Mouse (Mus musculus): ENCODE results near the gene Frmd4b. TPM values are rescaled to one million over a fixed set of nuclear protein-coding genes. Genes with fewer than 3 reads are reported as not detected.
"Not testable (repeated sequence)": the region's sequence is repeated elsewhere in the genome, so short reads cannot be mapped to it uniquely, and the experiment has no call there.

The Frmd4b gene
- polyA plus RNA-seq, 1 experiment from 2014 or later, result 38.2 TPM

- H3K27me3 ChIP-seq (replicated peaks; ENCODE audit: control insufficient read depth, insufficient read depth, low read length), result no peaks in the 10 kb centered on the region
- no peak overlapping the region for H3K4me2 ChIP-seq (ENCODE audit: low read length)
- no peak overlapping the region for H3K4me3 ChIP-seq (ENCODE audit: low read depth, low read length)
- 0 out of 2 replicates have a peak, but pooled peaks cover 4% of the 10 kb centered on the region for H3K4me1 ChIP-seq (ENCODE audit: control insufficient read depth, insufficient read depth, low read length)
- H3K9ac ChIP-seq (ENCODE audit: low read length), result no peak overlapping the region
- H3K9me3 ChIP-seq (replicated peaks; ENCODE audit: control insufficient read depth, low read length), result no peaks in the 10 kb centered on the region
- no peaks in the 10 kb centered on the region for H3K36me3 ChIP-seq (ENCODE audit: control insufficient read depth, insufficient read depth, low read length)
- 86% methylated on average over 4 of the region's 4 CpGs for WGBS
- H3K27ac ChIP-seq (ENCODE audit: low read depth, low read length), result no peak overlapping the region
- DNase-seq (ENCODE audit: low spot score), result no peak
- no peak for ATAC-seq
Observed at GRCm38 (mm10) chr6:97266661-97267060, 350.7 kb downstream of the Frmd4b start.

- no peak for DNase-seq (ENCODE audit: low spot score)
- Histone ChIP-seq H3K27me3 (replicated peaks; ENCODE audit: control insufficient read depth, insufficient read depth, low read length) (no peaks in the 10 kb centered on the region), H3K27ac (ENCODE audit: low read depth, low read length) (no peak overlapping the region), H3K36me3 (ENCODE audit: control insufficient read depth, insufficient read depth, low read length) (no peaks in the 10 kb centered on the region), H3K9me3 (replicated peaks; ENCODE audit: control insufficient read depth, low read length) (no peaks in the 10 kb centered on the region), H3K4me1 (ENCODE audit: control insufficient read depth, insufficient read depth, low read length) (0 out of 2 replicates have a peak, but pooled peaks cover 4% of the 10 kb centered on the region), H3K9ac (ENCODE audit: low read length) (no peak overlapping the region), H3K4me2 (ENCODE audit: low read length) (no peak overlapping the region), H3K4me3 (ENCODE audit: low read depth, low read length) (no peak overlapping the region)
- WGBS, result 85% methylated on average over 3 of the region's 3 CpGs
- no peak for ATAC-seq
Observed at GRCm38 (mm10) chr6:97265705-97266104, 351.6 kb downstream of the Frmd4b start.

DNA sequence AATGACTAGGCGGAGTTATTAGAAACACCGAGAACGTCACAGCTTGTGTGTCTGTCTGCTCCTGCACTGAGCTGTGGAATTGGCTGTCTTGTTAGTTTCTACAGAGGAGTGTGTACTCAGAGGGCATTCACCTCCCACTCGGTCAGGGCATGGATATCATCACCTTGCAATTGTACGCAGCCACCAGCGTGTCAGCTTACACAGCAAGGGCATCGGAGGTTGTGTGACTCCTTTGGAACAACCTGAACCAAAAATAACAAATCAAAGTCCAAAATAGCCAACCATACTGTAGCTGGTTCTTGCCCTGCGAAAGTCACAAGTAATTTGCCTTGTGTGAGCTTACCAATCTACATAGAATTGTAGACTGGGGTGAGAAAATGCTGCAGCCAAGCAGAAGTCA lies 352.1 kb downstream of the Frmd4b start:
- Histone ChIP-seq H3K27me3 (replicated peaks; ENCODE audit: control insufficient read depth, insufficient read depth, low read length) (no peaks in the 10 kb centered on the region), H3K4me2 (ENCODE audit: low read length) (no peak overlapping the region), H3K9me3 (replicated peaks; ENCODE audit: control insufficient read depth, low read length) (no peaks in the 10 kb centered on the region), H3K36me3 (ENCODE audit: control insufficient read depth, insufficient read depth, low read length) (no peaks in the 10 kb centered on the region), H3K9ac (ENCODE audit: low read length) (no peak overlapping the region), H3K4me1 (ENCODE audit: control insufficient read depth, insufficient read depth, low read length) (0 out of 2 replicates have a peak, but pooled peaks cover 4% of the 10 kb centered on the region), H3K27ac (ENCODE audit: low read depth, low read length) (no peak overlapping the region), H3K4me3 (ENCODE audit: low read depth, low read length) (no peak overlapping the region)
- 79% methylated on average over 8 of the region's 8 CpGs for WGBS
- DNase-seq (ENCODE audit: low spot score), result no peak
- no peak for ATAC-seq

GRCm38 (mm10) chr6:97263750-97264149 lies 353.6 kb downstream of the Frmd4b start:
- H3K9me3 ChIP-seq (replicated peaks; ENCODE audit: control insufficient read depth, low read length); ATAC-seq; DNase-seq (ENCODE audit: low spot score); H3K4me2 ChIP-seq (ENCODE audit: low read length); H3K4me1 ChIP-seq (ENCODE audit: control insufficient read depth, insufficient read depth, low read length); H3K27me3 ChIP-seq (replicated peaks; ENCODE audit: control insufficient read depth, insufficient read depth, low read length); H3K4me3 ChIP-seq (ENCODE audit: low read depth, low read length); H3K36me3 ChIP-seq (ENCODE audit: control insufficient read depth, insufficient read depth, low read length); H3K9ac ChIP-seq (ENCODE audit: low read length); H3K27ac ChIP-seq (ENCODE audit: low read depth, low read length): not testable (repeated sequence)

GRCm38 (mm10) chr6:97262229-97262628 lies 355.1 kb downstream of the Frmd4b start:
- H3K27ac ChIP-seq (ENCODE audit: low read depth, low read length), result no peak overlapping the region

DNA sequence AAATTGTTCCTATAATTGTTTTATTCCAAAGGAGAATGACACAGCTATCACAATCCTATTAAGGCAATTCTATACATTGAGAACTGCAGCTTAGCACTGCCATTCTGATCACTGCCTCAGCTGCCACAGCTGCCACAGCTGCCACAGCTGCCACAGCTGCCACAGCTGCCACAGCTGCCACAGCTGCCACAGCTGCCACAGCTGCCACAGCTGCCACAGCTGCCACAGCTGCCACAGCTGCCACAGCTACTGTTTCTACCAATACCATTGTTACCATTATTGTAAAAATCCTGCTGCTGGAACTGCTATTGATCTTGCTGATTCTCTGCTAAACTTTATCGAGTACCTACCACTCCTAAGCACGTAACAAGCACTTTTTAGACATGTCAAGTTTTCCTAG lies 357.4 kb downstream of the Frmd4b start:
- H3K4me2 ChIP-seq (ENCODE audit: low read length); ATAC-seq; H3K9me3 ChIP-seq (replicated peaks; ENCODE audit: control insufficient read depth, low read length); H3K36me3 ChIP-seq (ENCODE audit: control insufficient read depth, insufficient read depth, low read length); H3K4me1 ChIP-seq (ENCODE audit: control insufficient read depth, insufficient read depth, low read length); H3K9ac ChIP-seq (ENCODE audit: low read length); DNase-seq (ENCODE audit: low spot score); H3K27ac ChIP-seq (ENCODE audit: low read depth, low read length); H3K4me3 ChIP-seq (ENCODE audit: low read depth, low read length); H3K27me3 ChIP-seq (replicated peaks; ENCODE audit: control insufficient read depth, insufficient read depth, low read length): not testable (repeated sequence)
- WGBS, result 89% methylated on average over 2 of the region's 2 CpGs

More at GRCm38 (mm10) chr6:97262229-97262628, 355.1 kb downstream of the Frmd4b start:
- Histone ChIP-seq H3K4me1 (ENCODE audit: control insufficient read depth, insufficient read depth, low read length) (no peaks in the 10 kb centered on the region), H3K36me3 (ENCODE audit: control insufficient read depth, insufficient read depth, low read length) (no peaks in the 10 kb centered on the region), H3K4me3 (ENCODE audit: low read depth, low read length) (no peak overlapping the region), H3K27me3 (replicated peaks; ENCODE audit: control insufficient read depth, insufficient read depth, low read length) (no peaks in the 10 kb centered on the region), H3K4me2 (ENCODE audit: low read length) (no peak overlapping the region), H3K9ac (ENCODE audit: low read length) (no peak overlapping the region), H3K9me3 (replicated peaks; ENCODE audit: control insufficient read depth, low read length) (no peaks in the 10 kb centered on the region)
- ATAC-seq (no peak), DNase-seq (ENCODE audit: low spot score) (no peak)
- 66% methylated on average over 4 of the region's 4 CpGs for WGBS

DNA sequence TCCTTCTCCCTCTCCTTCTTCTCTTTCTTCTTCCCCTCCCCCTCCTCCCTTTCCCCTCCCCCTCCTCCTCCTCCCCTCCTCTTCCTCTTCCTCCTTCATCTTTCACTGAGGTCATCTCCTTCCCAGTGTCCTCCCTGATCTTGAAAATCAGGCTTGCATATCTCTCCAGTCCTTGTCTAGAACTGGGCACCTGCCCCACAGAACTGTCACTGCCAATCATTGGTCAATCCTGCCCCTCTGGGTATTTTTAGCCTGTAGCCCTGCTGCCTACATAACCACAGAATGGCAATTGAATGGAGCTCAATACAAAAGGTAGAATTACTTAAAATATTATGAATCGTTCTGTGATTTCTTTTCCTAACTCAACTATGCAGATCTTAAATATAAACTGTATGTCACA lies 358.9 kb downstream of the Frmd4b start:
- 90% methylated on average over 1 of the region's 1 CpGs for WGBS
- no peaks in the 10 kb centered on the region for H3K4me1 ChIP-seq (ENCODE audit: control insufficient read depth, insufficient read depth, low read length)
- no peaks in the 10 kb centered on the region for H3K27me3 ChIP-seq (replicated peaks; ENCODE audit: control insufficient read depth, insufficient read depth, low read length)
- H3K4me2 ChIP-seq (ENCODE audit: low read length), result no peak overlapping the region
- H3K9me3 ChIP-seq (replicated peaks; ENCODE audit: control insufficient read depth, low read length), result no peaks in the 10 kb centered on the region
- DNase-seq (ENCODE audit: low spot score), result no peak
- H3K9ac ChIP-seq (ENCODE audit: low read length), result no peak overlapping the region
- no peaks in the 10 kb centered on the region for H3K36me3 ChIP-seq (ENCODE audit: control insufficient read depth, insufficient read depth, low read length)
- ATAC-seq, result no peak
- H3K4me3 ChIP-seq (ENCODE audit: low read depth, low read length), result no peak overlapping the region
- H3K27ac ChIP-seq (ENCODE audit: low read depth, low read length), result no peak overlapping the region

DNA sequence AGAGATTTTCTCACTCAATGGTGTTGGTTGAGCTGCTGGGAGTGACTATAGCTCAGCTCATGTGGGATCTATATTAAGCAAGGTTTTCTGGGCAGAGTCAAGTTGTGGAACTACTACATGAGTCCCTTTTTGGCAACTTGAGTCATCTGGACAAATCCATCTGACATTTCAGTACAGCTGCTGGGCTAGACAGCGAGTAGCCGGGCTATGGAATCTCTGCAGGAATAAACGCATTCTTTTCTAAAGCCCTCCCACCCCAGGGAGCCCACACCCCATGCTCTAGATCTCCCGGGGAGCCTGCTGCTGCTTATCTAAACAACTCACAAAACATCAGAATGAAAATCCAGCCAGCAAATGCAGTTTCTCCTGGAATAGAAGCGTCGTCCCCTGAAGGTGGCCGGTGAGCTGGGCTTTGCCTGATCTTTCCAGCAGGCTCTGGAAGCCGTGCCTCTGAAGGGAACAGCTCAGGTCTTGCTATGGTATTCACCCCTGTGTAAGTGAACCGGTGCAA lies 364.6 kb downstream of the Frmd4b start, which contains the start of gene Lmod3:
Lmod3 (minus strand) TSS at position 49 of the 511 bp plus-strand sequence.
- ATAC-seq (no peak), DNase-seq (ENCODE audit: low spot score) (no peak)
- Histone ChIP-seq H3K4me2 (ENCODE audit: low read length) (no peak within 1 kb of the TSS), H3K4me3 (ENCODE audit: low read depth, low read length) (no peak within 1 kb of the TSS), H3K4me1 (ENCODE audit: control insufficient read depth, insufficient read depth, low read length) (no peaks in the 10 kb centered on the region), H3K9me3 (replicated peaks; ENCODE audit: control insufficient read depth, low read length) (no peaks in the 10 kb centered on the region), H3K27ac (ENCODE audit: low read depth, low read length) (no peak within 1 kb of the TSS), H3K27me3 (replicated peaks; ENCODE audit: control insufficient read depth, insufficient read depth, low read length) (no peaks in the 10 kb centered on the region), H3K36me3 (ENCODE audit: control insufficient read depth, insufficient read depth, low read length) (no peaks in the 10 kb centered on the region), H3K9ac (ENCODE audit: low read length) (no peak within 1 kb of the TSS)
- 46% methylated on average over 9 of the region's 9 CpGs for WGBS

DNA sequence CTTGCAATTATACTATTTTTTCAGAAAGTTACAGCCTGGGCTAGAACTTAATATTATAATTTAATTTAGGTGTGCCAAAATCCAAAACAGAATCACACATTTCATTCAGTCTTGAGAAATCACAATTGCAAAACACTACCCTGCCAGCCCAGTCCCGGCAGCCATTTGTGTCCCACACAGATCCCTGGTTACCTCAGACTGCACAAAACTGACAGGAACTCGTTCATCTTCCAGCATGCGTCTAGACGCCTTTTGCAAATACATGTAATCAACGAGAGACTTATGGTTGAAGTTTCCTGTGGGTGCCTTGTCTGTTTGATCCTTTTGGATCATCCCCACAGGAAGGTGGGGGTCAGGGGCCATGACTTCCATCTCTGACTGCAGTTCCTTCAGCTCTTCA lies 365.3 kb downstream of the Frmd4b start:
- 77% methylated on average over 5 of the region's 5 CpGs for WGBS
- H3K27ac ChIP-seq (ENCODE audit: low read depth, low read length), result no peak overlapping the region
- no peak overlapping the region for H3K4me3 ChIP-seq (ENCODE audit: low read depth, low read length)
- no peak for DNase-seq (ENCODE audit: low spot score)
- ATAC-seq, result no peak
- no peak overlapping the region for H3K9ac ChIP-seq (ENCODE audit: low read length)
- no peaks in the 10 kb centered on the region for H3K4me1 ChIP-seq (ENCODE audit: control insufficient read depth, insufficient read depth, low read length)
- no peaks in the 10 kb centered on the region for H3K9me3 ChIP-seq (replicated peaks; ENCODE audit: control insufficient read depth, low read length)
- no peaks in the 10 kb centered on the region for H3K27me3 ChIP-seq (replicated peaks; ENCODE audit: control insufficient read depth, insufficient read depth, low read length)
- no peak overlapping the region for H3K4me2 ChIP-seq (ENCODE audit: low read length)
- H3K36me3 ChIP-seq (ENCODE audit: control insufficient read depth, insufficient read depth, low read length), result no peaks in the 10 kb centered on the region
